Mouse (Mus musculus) embryonic stem cell, embryonic (primary cell): ENCODE measurements at regions not wholly inside any gene's neighbourhood (a gene's known extent, or its start where the extent isn't known, plus 50 kb on each side); places are given as distances from the start of the nearest gene placed in this dataset.
"Not testable (repeated sequence)": the region's sequence is repeated elsewhere in the genome, so short reads cannot be mapped to it uniquely, and the experiment has no call there.

Experiments used
- CTCF ChIA-PET, 4 experiments: fragments of 300-600 bp in 2 of 4; fragments of 350-600 bp in 2 of 4; sonication (Branson Sonifier 250); formaldehyde crosslinking; loops; one replicate each; lab custom pipeline; 2022; ENCODE audit warnings: inconsistent platforms in 2 of 4; lab: Charles Lee
- POLR2A ChIA-PET, 4 experiments: fragments of 300-600 bp in 2 of 4; fragments of 350-600 bp in 2 of 4; sonication (Branson Sonifier 250); formaldehyde crosslinking; loops; one replicate each; lab custom pipeline; 2022; ENCODE audit warnings: antibody characterized with exemption in 4 of 4, inconsistent platforms in 1 of 4; lab: Charles Lee

DNA sequence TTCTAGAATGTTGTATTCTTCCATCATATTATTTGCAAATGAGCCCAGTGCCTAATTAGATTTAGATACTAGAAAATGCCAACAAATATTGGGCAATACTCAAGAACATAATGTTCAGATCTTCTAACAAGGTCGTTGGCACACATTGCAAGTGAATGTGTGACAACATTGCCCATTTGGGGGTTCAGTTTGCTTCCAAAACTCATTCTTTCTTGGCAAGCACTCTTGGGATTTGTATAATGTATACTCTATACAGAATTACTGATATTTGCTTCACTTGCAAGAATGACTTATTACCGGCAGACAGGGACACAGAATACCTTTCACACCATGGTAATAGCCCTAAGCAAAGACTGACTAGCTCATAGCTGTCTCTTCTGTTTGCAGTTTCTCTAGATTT lies 194.8 kb upstream of the Tmem45b start:
- POLR2A ChIA-PET, result interaction anchor here in 1 of 4 experiments (0.6 kb wide), 1 partner anchor 186 kb away, joined by 6 read pairs; no protein-coding TSS in a partner anchor
- CTCF ChIA-PET, result interaction anchor here in 3 of 4 experiments (0.6 to 1.0 kb wide), 6 partner anchors 150 to 499 kb away, joined by 3 to 10 read pairs (median 5); no protein-coding TSS in a partner anchor

DNA sequence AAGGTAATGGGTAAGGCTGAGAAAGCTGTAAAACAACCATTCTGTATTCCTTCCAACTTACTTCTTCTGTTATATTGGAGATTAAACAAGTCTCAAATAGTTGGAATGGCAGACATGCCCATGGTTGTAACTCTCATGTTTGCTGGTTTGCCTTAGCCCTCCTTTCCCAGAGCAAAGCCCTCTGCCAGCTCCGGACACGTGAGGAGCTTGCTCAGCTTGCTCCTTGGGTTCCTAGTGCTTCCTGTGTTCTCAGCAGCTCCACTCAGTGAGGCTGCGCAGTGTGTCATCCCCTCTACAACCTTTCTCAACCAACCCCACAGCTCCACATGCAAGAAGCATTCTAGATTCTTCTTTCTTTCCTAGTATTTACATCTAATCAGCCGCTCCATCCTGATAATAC lies 193.3 kb upstream of the Tmem45b start:
- ChIA-PET POLR2A (no interaction called here), CTCF (no interaction called here)

DNA sequence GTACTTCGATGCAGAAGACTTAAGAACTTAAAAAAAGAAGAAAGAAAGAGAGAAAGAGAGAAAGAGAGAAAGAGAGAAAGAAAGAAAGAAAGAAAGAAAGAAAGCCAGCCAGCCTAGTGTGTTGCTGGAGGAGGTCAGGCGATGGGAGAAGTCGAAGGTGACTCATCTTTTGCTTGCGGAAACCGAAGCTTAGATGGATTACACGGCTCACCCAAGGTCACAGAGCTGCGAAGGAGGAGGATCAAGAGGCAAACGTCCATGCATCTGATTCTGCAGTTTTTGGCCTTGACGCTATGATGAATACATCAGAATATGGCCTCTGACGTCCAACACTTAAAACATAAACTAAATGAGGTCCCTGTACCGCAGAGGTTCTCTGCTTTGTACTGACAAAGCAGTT lies 192.4 kb upstream of the Tmem45b start:
- POLR2A ChIA-PET, result interaction anchor here in 1 of 4 experiments (0.6 kb wide), 1 partner anchor 13 kb away, joined by 3 read pairs; no protein-coding TSS in a partner anchor
- CTCF ChIA-PET, result interaction anchor here in 1 of 4 experiments (0.7 kb wide), 1 partner anchor 45 kb away, joined by 3 read pairs; no protein-coding TSS in a partner anchor

DNA sequence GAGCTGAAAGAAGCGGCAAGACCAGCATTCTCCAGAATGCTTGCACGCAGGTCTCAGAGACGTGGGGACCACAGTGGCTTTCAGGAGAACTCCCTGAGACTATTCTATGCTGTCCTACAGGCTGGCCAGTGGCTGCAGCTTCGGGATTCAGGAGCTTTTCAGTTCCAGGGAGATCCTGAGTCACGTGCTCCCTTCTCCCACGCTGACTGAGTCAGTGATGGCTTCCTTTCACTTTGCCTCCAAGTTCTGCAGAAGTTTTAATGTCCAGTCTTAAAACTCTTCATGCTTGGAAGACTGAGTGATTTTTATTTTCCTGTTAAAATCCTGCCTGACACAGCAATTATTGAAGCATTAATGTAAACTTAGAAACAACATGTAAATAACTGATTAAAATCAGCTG lies 190.5 kb upstream of the Tmem45b start:
- POLR2A ChIA-PET, result interaction anchor here in 1 of 4 experiments (0.7 kb wide), 1 partner anchor 34 kb away, joined by 5 read pairs; no protein-coding TSS in a partner anchor

DNA sequence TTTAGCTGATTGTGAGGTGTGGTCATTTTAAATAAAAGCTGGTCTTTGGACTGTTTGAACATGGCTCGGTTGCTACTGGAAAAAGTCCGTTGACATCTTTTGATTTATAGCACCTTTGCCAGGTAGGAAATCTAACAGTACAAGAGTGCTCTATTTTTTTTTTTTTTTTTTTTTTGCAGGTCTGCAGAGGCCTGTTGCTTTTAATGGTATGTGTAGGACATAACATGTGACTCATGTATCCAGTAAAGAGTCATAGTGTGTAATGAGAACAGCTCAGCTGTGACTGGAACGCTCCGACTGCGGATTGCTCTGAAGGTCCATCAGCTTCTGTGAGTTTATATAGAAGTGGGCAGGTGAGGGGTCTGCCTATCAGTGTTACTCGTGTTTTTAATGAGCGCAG lies 190.0 kb upstream of the Tmem45b start:
- ChIA-PET CTCF (interaction anchor here in 1 of 4 experiments (0.7 kb wide), 1 partner anchor 94 kb away, joined by 4 read pairs; no protein-coding TSS in a partner anchor), POLR2A (interaction anchor here in 1 of 4 experiments (0.7 kb wide), 1 partner anchor 34 kb away, joined by 5 read pairs; no protein-coding TSS in a partner anchor)

More for the DNA sequence above, 190.5 kb upstream of the Tmem45b start:
- CTCF ChIA-PET, result no interaction called here

DNA sequence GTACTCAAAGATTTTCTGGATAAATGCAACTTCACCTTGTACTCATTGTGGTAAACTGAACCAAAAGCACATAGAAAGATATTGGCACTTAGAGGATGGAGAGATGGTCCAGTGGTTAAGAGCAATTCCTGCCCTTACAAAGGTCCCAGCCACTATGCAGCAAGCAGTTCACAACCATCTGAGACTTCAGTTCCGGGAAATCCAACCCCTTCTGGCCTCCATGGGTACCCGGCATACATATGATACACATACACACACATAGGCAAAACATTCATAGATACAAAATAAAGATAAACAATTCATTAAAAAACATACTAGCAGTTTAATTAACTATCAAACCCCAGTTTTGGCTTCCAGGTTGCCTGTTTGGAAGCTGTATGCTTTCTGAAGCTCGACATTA lies 189.5 kb upstream of the Tmem45b start:
- ChIA-PET POLR2A (no interaction called here), CTCF (interaction anchor here in 1 of 4 experiments (0.7 kb wide), 1 partner anchor 94 kb away, joined by 4 read pairs; no protein-coding TSS in a partner anchor)

DNA sequence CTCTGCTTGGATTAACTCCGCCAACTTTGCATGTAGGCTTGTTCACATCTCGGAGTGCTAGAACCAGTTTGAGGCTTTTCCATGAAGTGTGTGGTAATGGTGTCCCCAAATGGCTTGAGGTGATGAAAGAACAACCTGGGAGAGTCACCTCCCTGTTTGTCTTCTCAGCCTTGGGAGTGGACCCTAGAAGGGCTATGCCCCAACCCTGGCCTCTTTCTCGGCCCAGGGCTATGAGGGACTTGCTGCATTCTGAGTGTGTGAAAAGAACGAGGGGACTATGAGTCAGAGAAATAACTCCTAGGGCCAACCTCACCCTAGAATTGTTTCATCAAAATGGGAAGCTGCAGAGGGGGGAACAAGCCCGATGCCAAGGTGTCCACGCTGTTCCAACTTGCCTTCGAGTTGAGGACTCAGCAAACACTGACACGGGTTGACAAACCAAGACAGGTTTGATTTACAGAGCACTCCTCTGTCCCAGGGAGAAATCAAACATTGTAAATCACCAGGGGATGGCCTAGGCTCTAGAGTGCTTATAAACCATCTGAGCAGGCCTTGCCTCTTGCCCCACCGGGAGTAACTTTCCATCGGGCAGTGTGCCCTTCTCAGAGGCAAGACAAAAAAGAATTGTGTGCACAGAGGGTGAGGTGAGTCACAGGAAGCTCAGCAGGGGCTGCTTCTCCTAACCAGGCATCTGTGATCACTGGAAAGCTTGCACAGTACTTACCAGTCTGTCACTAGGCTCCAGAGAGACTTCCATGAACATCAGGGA lies 186.3 kb upstream of the Tmem45b start:
- POLR2A ChIA-PET, result no interaction called here
- CTCF ChIA-PET, result no interaction called here

DNA sequence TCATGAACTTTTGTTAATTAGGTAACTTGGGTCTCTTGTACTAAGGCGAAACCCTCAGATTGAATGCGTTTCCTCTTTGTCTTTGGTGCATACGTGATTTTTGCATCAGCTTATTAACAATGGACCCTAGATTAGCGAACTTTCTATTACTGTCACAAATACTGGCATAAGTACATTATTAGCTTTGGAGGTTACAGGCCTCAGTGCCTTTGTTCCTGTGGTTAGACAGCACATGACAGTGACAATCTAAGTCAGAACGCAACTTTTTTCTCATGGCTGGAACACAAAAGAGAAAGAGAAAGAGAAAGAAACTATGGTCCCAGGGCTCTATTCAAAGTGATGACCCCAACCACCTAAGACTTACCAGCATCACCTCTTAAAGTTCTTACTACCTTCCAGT lies 184.8 kb upstream of the Tmem45b start:
- ChIA-PET POLR2A (no interaction called here), CTCF (no interaction called here)

DNA sequence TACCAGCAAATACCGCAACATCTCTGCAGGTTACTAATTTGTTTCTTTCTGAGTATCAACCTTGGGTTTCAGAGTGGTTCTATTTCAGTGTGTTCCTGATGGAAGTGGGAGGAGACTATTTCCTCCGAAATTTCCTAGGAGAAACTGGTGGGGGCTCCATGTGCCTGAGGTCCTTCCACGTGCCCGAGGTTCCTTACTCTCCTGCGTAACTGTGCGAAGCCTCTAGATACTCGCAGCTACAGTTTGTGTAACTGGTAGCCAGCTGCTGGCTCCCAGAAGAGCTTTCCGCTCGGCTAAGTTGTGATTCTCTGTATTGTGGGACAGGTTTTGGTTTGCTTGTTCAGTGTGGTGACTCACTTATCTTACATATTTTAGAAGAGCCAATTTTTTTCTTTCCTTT lies 184.3 kb upstream of the Tmem45b start:
- POLR2A ChIA-PET, result no interaction called here
- CTCF ChIA-PET, result no interaction called here

DNA sequence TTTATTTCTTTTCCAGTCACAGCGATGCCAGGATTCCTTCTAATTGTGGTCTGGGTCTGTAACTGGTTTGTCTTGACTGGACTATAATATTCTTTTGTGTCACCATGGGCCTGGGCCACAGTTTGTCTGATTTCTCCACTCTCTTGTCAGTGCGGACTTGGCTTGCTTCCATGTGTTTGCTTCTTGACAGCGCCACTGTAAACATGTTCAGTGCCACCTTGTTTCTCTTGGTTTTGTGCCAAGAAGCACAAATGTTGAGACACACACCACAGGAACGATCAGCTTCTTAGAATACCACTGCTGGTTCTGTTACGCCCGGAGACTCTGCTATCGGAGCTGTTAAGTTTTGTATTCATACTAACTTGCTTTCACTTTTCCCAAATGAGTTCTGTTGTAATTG lies 180.9 kb upstream of the Tmem45b start:
- POLR2A ChIA-PET, result no interaction called here
- CTCF ChIA-PET, result interaction anchor here in 1 of 4 experiments (0.6 kb wide), 1 partner anchor 102 kb away, joined by 3 read pairs; no protein-coding TSS in a partner anchor

DNA sequence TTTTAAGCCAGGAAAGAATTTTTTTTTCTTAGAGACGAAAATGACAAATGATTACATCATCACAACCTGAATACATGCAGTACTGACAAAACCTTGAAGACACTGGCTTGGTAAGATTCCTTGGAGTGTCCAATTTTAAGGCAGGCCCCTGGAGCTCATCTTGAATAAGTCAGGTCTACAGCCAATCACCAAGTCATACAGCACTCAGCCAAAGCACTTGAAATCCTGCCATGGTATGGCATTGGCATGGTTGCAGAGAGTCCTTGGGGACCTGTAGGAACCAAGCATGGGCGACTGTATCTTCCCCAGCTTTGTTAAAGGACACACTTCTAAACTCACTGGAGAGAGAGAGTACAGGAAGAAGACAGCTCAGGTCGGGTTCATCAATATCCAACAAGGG lies 179.8 kb upstream of the Tmem45b start:
- ChIA-PET POLR2A (interaction anchor here in 2 of 4 experiments (0.6 to 0.7 kb wide), 2 partner anchors 12 to 546 kb away, joined by 3 to 5 read pairs; no protein-coding TSS in a partner anchor), CTCF (no interaction called here)

DNA sequence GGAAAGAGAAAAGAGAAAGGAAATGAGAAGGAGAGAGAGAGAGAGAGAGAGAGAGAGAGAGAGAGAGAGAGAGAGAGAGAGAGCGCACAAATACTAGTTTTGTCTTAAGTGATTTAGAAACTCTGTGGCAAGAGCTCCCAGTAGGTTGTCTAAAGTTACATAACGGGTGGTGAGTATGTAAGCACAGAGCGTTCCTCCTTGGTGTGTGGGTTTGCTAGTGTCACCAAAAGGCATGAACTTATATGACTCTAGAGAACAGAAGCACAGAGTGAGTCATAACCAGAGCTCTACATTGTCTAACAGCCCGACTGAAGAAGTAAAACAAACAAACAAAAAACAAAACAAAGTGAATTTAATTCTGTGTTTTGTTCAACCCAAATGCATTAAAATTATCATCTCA lies 177.9 kb upstream of the Tmem45b start:
- POLR2A ChIA-PET, result interaction anchor here in 1 of 4 experiments (1.5 kb wide), 1 partner anchor 46 kb away, joined by 3 read pairs; no protein-coding TSS in a partner anchor

DNA sequence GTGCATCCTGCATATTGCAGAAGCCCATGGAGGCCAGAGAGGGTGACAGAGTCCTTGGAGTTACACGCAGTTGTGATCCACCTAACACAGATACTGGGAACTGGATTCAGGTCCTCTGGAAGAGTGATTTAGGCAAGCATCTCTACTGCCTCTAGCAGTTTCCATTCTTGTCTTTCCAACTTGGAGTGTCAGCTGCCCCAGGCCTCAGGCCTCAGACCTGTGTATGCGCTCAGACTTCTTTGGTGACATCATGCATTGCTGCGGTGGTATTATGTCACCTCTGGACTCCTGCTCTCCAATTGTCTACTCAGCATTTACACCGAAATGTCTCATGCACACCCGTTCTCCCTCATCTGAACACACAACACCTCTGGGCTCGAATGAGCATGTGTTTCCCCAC lies 164.0 kb upstream of the Tmem45b start:
- POLR2A ChIA-PET, result no interaction called here
- CTCF ChIA-PET, result no interaction called here

More for the DNA sequence above, 177.9 kb upstream of the Tmem45b start:
- CTCF ChIA-PET, result no interaction called here

DNA sequence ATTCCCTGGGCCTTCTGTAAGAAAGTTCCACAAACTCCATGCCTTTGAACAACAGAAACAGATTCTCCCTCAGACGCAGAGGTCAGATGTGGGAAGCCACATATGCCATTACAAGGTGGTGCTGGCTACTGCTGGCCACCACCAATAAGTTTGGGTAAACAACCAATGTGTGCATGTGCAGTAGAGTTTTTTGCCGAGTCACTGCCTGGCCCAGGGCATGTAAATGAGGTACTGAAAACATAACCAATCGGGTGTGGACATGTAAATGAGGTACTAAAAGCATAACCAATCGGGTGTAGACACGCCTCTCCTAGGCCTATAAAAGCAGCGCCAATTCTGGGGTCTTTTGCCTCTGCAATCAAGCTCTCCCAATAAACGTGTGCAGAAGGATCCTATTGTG lies 157.3 kb upstream of the Tmem45b start:
- POLR2A ChIA-PET, CTCF ChIA-PET: not testable (repeated sequence)

DNA sequence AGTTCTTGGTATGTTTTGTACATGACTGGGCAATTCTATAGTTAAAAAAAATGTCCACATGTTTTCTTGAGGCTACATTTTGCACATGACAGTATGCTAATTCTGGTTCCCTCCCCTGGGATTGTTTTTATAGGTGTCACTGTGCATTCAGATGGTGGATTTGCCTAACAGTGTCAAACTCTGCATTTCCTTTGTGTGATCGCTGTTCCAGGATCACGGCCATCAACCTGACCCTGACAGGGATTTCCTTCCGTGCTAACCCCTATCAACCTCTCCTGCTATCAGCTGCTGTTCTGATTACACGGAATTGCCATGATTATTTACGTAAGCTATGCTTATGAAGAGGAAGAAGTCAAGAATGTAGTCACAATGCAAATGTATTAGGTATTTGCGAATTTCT lies 155.1 kb upstream of the Tmem45b start:
- ChIA-PET POLR2A (interaction anchor here in 1 of 4 experiments (0.6 kb wide), 1 partner anchor 75 kb away, joined by 6 read pairs; no protein-coding TSS in a partner anchor), CTCF (interaction anchor here in 1 of 4 experiments (1.0 kb wide), 1 partner anchor 42 kb away, joined by 3 read pairs; no protein-coding TSS in a partner anchor)

DNA sequence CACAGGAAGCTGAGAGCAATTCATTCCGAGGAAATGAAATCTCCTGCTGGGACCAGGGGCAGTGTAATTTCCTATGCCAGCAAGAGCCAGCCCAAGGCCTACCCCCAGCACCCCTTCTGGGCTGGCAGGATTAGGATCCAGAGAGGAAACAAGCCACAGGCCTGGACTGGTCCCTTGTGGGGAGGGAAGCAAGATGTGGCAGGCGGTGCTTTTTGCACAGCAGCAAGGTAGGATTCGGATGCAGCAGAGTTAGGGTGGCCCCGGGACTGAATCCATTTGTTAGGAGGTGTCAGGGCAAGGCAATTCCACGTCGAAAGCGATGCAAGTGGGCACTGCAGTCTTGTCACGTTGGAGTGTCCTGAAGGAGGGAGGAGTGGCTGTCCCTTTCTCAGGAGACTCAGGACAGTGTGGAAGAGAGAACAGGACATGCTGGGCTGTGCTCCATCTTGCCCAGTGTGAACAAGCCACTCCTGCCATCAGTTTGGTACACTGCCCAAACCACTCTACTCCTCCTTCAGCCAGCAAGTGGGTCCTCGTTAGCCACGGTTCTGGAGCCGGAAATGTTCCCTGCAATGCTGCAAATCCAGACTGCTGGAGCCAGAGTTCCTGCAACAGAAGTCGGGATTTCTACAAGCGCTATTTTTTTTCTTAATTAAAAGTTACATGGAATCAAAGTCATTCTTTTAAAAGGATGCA lies 150.1 kb upstream of the Tmem45b start:
- POLR2A ChIA-PET, result no interaction called here
- CTCF ChIA-PET, result no interaction called here

DNA sequence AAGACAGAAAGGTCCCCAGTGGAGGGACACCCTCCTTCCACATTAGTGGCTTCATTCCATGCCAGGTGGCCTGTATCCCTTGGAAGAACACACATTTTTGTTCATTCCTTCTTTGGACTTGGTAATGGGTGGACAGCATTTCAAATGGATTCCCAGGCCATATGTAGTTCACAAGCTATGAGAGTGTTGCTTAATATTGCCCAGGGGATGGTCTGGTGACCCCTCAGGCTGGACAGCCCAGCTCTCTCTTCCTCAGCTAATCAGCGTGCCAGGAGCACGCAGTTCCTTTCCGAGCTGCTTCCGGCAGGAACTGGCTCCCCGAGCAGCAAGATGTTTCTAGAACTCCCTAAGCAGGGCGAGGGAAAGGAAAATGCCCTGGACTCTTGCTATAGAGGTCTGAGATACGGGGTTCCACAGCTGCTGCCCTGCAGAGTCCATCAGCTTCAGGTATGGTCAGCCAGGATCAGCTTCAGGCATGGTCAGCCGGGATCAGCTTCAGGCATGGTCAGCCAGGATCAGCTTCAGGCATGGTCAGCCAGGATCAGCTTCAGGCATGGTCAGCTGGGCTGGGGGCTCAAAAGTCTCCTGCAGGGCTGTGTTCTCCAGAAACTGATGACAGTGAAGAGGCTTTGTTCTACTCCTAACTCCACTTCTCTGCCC lies 146.9 kb upstream of the Tmem45b start:
- ChIA-PET CTCF (interaction anchor here in 3 of 4 experiments (0.5 to 1.4 kb wide), 6 partner anchors 71 to 314 kb away, joined by 3 to 8 read pairs (median 3); no protein-coding TSS in a partner anchor), POLR2A (no interaction called here)

DNA sequence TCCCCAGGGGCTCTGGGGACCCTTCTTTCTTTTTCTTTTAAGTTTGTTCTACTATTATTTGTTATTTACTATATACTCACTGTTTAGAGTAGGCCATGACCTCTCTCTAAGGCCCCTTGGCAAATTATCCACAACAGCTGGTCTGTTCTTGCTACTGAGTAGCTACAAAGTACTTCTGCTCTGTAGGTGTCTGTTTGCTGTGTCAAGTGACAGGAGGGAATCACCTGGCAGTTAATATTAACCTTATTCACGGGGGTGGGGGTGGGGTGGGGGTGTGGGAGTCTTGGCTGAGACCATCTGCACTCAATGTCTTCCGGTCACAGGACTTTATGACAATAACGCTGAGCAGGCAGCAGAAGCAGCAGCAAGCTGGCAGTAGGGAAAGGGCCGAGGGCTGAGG lies 146.4 kb upstream of the Tmem45b start:
- CTCF ChIA-PET, result interaction anchor here in 3 of 4 experiments (0.5 to 1.4 kb wide), 5 partner anchors 72 to 315 kb away, joined by 3 to 8 read pairs (median 3); no protein-coding TSS in a partner anchor
- POLR2A ChIA-PET, result interaction anchor here in 1 of 4 experiments (0.6 kb wide), 1 partner anchor 479 kb away, joined by 3 read pairs; the partner anchor contains the start of gene St14
